15 mouse cellular contexts compared by ENCODE assay signal in the genomic region with DNA sequence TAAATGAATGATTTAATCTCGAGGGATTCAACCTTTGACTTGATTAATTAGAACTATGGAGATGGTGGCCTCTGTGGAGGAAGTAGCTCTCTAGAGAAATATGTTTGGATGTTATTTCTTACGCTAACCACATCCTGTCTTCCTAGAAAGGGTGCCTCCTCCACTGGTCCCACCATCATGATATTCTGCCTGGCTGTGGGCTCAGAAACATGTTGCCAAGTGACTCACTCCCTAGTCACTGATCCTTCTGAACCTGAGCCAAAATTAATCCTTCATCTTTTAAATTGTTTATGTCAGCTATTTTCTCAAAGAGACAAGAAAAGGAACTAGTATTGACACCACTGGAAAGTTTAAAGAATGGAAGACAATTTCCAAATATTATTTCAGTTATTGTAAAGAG. TPM values are rescaled to one million over a fixed set of nuclear protein-coding genes. Genes with fewer than 3 reads are reported as not detected.
DNase-seq lines count a peak whose midpoint lies in the region; ATAC-seq lines count a peak whose summit lies in the region.
"Had no signal": no experiment of that assay in that cellular context is flagged by ENCODE, and none has a peak within 500 bp of the region (broad histone marks: within the 10 kb centered on the region; RNA-seq: fewer than 3 reads in every experiment).

No protein-coding gene starts in this region.

- 55% methylated on average over 2 of the region's 2 CpGs for WGBS in kidney, embryonic 15.5 days

- no peaks in the 10 kb centered on the region for H3K4me1 ChIP-seq in kidney, embryonic 15.5 days
- H3K4me1 ChIP-seq: forebrain, embryonic 12.5 days; limb, embryonic 12.5 days had no signal

- H3K27ac ChIP-seq in kidney, embryonic 15.5 days = no peak overlapping the region
- H3K27ac ChIP-seq: forebrain, embryonic 12.5 days; layer of hippocampus, adult 2 months; limb, embryonic 12.5 days had no signal

- H3K9me3 ChIP-seq in kidney, embryonic 15.5 days (replicated peaks) = no peaks in the 10 kb centered on the region
- H3K9me3 ChIP-seq: forebrain, embryonic 12.5 days; limb, embryonic 12.5 days had no signal

- peaks cover 30% of the 10 kb centered on the region for H3K36me3 ChIP-seq in kidney, embryonic 15.5 days

- no peak overlapping the region for H3K9ac ChIP-seq in kidney, embryonic 15.5 days
- H3K9ac ChIP-seq: forebrain, embryonic 12.5 days; limb, embryonic 12.5 days had no signal

- H3K27me3 ChIP-seq in kidney, embryonic 15.5 days = no peaks in the 10 kb centered on the region
- H3K27me3 ChIP-seq: forebrain, embryonic 12.5 days; limb, embryonic 12.5 days had no signal

- H3K4me2 ChIP-seq in kidney, embryonic 15.5 days = no peak overlapping the region
- H3K4me2 ChIP-seq: forebrain, embryonic 12.5 days; limb, embryonic 12.5 days had no signal

- no peak overlapping the region for H3K4me3 ChIP-seq in kidney, embryonic 15.5 days (replicated peaks)
- H3K4me3 ChIP-seq: forebrain, embryonic 12.5 days; layer of hippocampus, adult 2 months; limb, embryonic 12.5 days had no signal

- peak; percentile 30 for DNase-seq in kidney, adult 9 months
- DNase-seq in 416B (ENCODE audit: low read depth) = peak; percentile 96
- DNase-seq in Muller cell, postnatal 12 days (ENCODE audit: inconsistent ontology term) = peak; percentile 61
- DNase-seq in left cerebral cortex, postnatal 36 days (ENCODE audit: low spot score in 2 of 2) = no peak
- DNase-seq in spleen, postnatal 14 days (ENCODE audit: low spot score in 2 of 2) = no peak
- DNase-seq: adrenal gland, postnatal 10 days; cerebellum, adult 8-10 months; gastrocnemius, postnatal 14 days; thymus, adult 18-20 months had no signal

- intact Hi-C loops in left cerebral cortex, postnatal 36 days (cut with DNase I) = no loop called here

- ATAC-seq in kidney, embryonic 15.5 days (replicated peaks; ENCODE audit: low FRiP score) = no peak
- peak; percentile 86 for ATAC-seq in megakaryocyte, adult 5-6 weeks (ENCODE audit: poor library complexity, severe bottlenecking)
- no peak for ATAC-seq in erythroblast, adult 5-6 weeks (replicated peaks; ENCODE audit: low FRiP score, poor library complexity, severe bottlenecking)

RNA-seq across cellular contexts. Expression of gene Oxsm, which starts 6.6 kb away (rescaled TPM):
- polyA plus RNA-seq in kidney, embryonic 15.5 days (2015; fragmentation: Nextera tagmentation; extraction: Ambion mirVana) = 2.5 and 3.7 TPM in 2 replicates
- 11.7 and 14.8 TPM in 2 replicates for total RNA-seq in megakaryocyte, adult 5-6 weeks (2015)
- total RNA-seq in megakaryocyte, adult 5-6 weeks (2017) = 8.5 and 9.2 TPM in 2 replicates
- 2.3 and 14.4 TPM in 2 replicates for total RNA-seq in erythroblast, adult 5-6 weeks (2015; ENCODE audit: low replicate concordance)
- 2.6 and 6.4 TPM in 2 replicates for total RNA-seq in erythroblast, adult 5-6 weeks (2017; ENCODE audit: low replicate concordance)
- total RNA-seq in left cerebral cortex, postnatal 36 days (2021) = 10 to 100 TPM; 10.4 to 11.6 TPM

RNA-seq across cellular contexts. Expression of gene Ngly1, which starts 7.1 kb away (rescaled TPM):
- polyA plus RNA-seq in kidney, embryonic 15.5 days (2015; fragmentation: Nextera tagmentation; extraction: Ambion mirVana) = 36.1 and 36.3 TPM in 2 replicates
- 43.9 and 56.2 TPM in 2 replicates for total RNA-seq in megakaryocyte, adult 5-6 weeks (2015)
- total RNA-seq in megakaryocyte, adult 5-6 weeks (2017) = 39.9 and 44.9 TPM in 2 replicates
- 18.8 and 27.1 TPM in 2 replicates for total RNA-seq in erythroblast, adult 5-6 weeks (2015; ENCODE audit: low replicate concordance)
- 17.1 and 29.0 TPM in 2 replicates for total RNA-seq in erythroblast, adult 5-6 weeks (2017; ENCODE audit: low replicate concordance)
- 10 to 100 TPM; 29.1 to 33.4 TPM for total RNA-seq in left cerebral cortex, postnatal 36 days (2021)

Comparison
In these comparisons a context has a peak if more than half of its experiments do, and no peak if none do; other contexts are left out.
1. DNase-seq: peak in kidney, adult 9 months (single experiment), 416B (single experiment) and Muller cell, postnatal 12 days (single experiment); none in left cerebral cortex, postnatal 36 days (0 of 2) and spleen, postnatal 14 days (0 of 2).